Mouse (Mus musculus) MEL (cell line): ENCODE data around the gene Pga5. TPM values are rescaled to one million over a fixed set of nuclear protein-coding genes. Genes with fewer than 3 reads are reported as not detected.
A peak's percentile ranks its signal among the peaks of the same experiment; 100 is the strongest.

Experiments used
- DNase-seq: peaks from one replicate; pipeline ENCODE4 v3.0.0; 2011; ENCODE audit warnings: low read depth, low spot score
- H3K27ac ChIP-seq: 2 replicates; pipeline ENCODE4 v1.5.1; 2012; ENCODE audit warnings: low read depth, mild to moderate bottlenecking, control low read depth, low read length, moderate library complexity; ENCODE audit not compliant: control insufficient read depth
- H3K27me3 ChIP-seq, 2 experiments: fragments of 150-350 bp in 1 of 2; sonication (generic) in 1 of 2; 2 replicates each; pipeline ENCODE4 v1.6.1; 2012; ENCODE audit warnings: low read length in 2 of 2, mild to moderate bottlenecking in 2 of 2, improper control_type of control experiment in 1 of 2, moderate library complexity in 1 of 2; ENCODE audit not compliant: insufficient read depth in 2 of 2, control insufficient read depth in 1 of 2
- H3K36me3 ChIP-seq, 2 experiments: 2 replicates each; pipeline ENCODE4 v1.6.1; 2012 to 2014; ENCODE audit warnings: low read length in 2 of 2, improper control_type of control experiment in 1 of 2, inconsistent platforms in 1 of 2, mild to moderate bottlenecking in 1 of 2; ENCODE audit not compliant: insufficient read depth in 2 of 2, control insufficient read depth in 1 of 2
- H3K4me1 ChIP-seq, 2 experiments: fragments of 150-350 bp in 1 of 2; sonication (generic) in 1 of 2; 2 replicates each; pipeline ENCODE4 v1.6.1; 2012; ENCODE audit warnings: low read length in 2 of 2, improper control_type of control experiment in 1 of 2, mild to moderate bottlenecking in 1 of 2; ENCODE audit not compliant: insufficient read depth in 2 of 2, control insufficient read depth in 1 of 2
- H3K4me3 ChIP-seq, 2 experiments: fragments of 150-350 bp in 1 of 2; sonication (generic) in 1 of 2; 2 replicates each; pipeline ENCODE4 v1.5.1; 2012; ENCODE audit warnings: low read depth in 2 of 2, low read length in 2 of 2, mild to moderate bottlenecking in 2 of 2, moderate library complexity in 2 of 2, control low read depth in 1 of 2, improper control_type of control experiment in 1 of 2; ENCODE audit not compliant: control insufficient read depth in 1 of 2, insufficient read depth in 1 of 2
- H3K79me2 ChIP-seq: 2 replicates; pipeline ENCODE4 v1.6.1; 2012; ENCODE audit warnings: mild to moderate bottlenecking, low read length, moderate library complexity; ENCODE audit not compliant: control insufficient read depth, poor library complexity, insufficient read depth
- H3K9ac ChIP-seq: 2 replicates; pipeline ENCODE4 v1.6.1; 2012; ENCODE audit warnings: low read depth, mild to moderate bottlenecking, control low read depth, low read length, moderate library complexity; ENCODE audit not compliant: control insufficient read depth, poor library complexity, severe bottlenecking
- H3K9me3 ChIP-seq: fragments of 150-350 bp; sonication (generic); replicated peaks from 2 replicates; pipeline ENCODE4 v1.6.1; 2012; ENCODE audit warnings: mild to moderate bottlenecking, low read length, improper control_type of control experiment, moderate library complexity; ENCODE audit not compliant: insufficient read depth
- CHD2 ChIP-seq: IDR thresholded peaks from 2 replicates; pipeline ENCODE4 v1.6.1; 2011; ENCODE audit warnings: low read length, improper control_type of control experiment
- CTCF ChIP-seq, 3 experiments: IDR thresholded peaks in 2 of 3; conservative IDR thresholded peaks in 1 of 3; 2 replicates each; pipeline ENCODE4 v1.5.1; 2011 to 2012; ENCODE audit warnings: low read length in 3 of 3, low read depth in 2 of 3, mild to moderate bottlenecking in 2 of 3, improper control_type of control experiment in 1 of 3, inconsistent platforms in 1 of 3, mixed read lengths in 1 of 3, moderate library complexity in 1 of 3; ENCODE audit not compliant: control insufficient read depth in 1 of 3, insufficient read depth in 1 of 3, poor library complexity in 1 of 3, severe bottlenecking in 1 of 3
- ELF1 ChIP-seq: IDR thresholded peaks from 2 replicates; pipeline ENCODE4 v1.6.1; 2014; ENCODE audit warnings: low read depth, mild to moderate bottlenecking, inconsistent platforms, low read length, improper control_type of control experiment, moderate library complexity
- EP300 ChIP-seq, 2 experiments: IDR thresholded peaks; 2 replicates each; pipeline ENCODE4 v1.6.1; 2011; ENCODE audit warnings: improper control_type of control experiment in 2 of 2, low read length in 2 of 2, low read depth in 1 of 2, mild to moderate bottlenecking in 1 of 2
- KAT2A ChIP-seq: conservative IDR thresholded peaks from 2 replicates; pipeline ENCODE4 v1.6.1; 2012; ENCODE audit warnings: low read depth, low read length, improper control_type of control experiment, inconsistent platforms
- MAFK ChIP-seq: IDR thresholded peaks from 2 replicates; pipeline ENCODE4 v1.6.1; 2011; ENCODE audit warnings: low read depth, mild to moderate bottlenecking, low read length, improper control_type of control experiment, borderline replicate concordance
- MAX ChIP-seq: IDR thresholded peaks from 2 replicates; pipeline ENCODE4 v1.6.1; 2011; ENCODE audit warnings: low read length, improper control_type of control experiment
- MXI1 ChIP-seq: IDR thresholded peaks from 2 replicates; pipeline ENCODE4 v1.6.1; 2011; ENCODE audit warnings: mild to moderate bottlenecking, low read depth, low read length, improper control_type of control experiment
- MYB ChIP-seq: IDR thresholded peaks from 2 replicates; pipeline ENCODE4 v1.6.1; 2011; ENCODE audit warnings: mild to moderate bottlenecking, low read depth, low read length, improper control_type of control experiment
- MYC ChIP-seq: IDR thresholded peaks from 2 replicates; pipeline ENCODE4 v1.6.1; 2011; ENCODE audit warnings: low read depth, mild to moderate bottlenecking, low read length, improper control_type of control experiment, moderate library complexity
- NELFE ChIP-seq: IDR thresholded peaks from 2 replicates; pipeline ENCODE4 v1.6.1; 2011; ENCODE audit warnings: low read depth, low read length, improper control_type of control experiment
- NRF1 ChIP-seq: IDR thresholded peaks from 2 replicates; pipeline ENCODE4 v1.6.1; 2014; ENCODE audit warnings: low read depth, mild to moderate bottlenecking, inconsistent platforms, low read length, improper control_type of control experiment, moderate library complexity; ENCODE audit not compliant: poor library complexity, insufficient read depth, severe bottlenecking
- POLR2A ChIP-seq, 2 experiments: IDR thresholded peaks; 2 replicates each; pipeline ENCODE4 v1.6.1; 2011 to 2012; ENCODE audit warnings: low read length in 2 of 2, mild to moderate bottlenecking in 2 of 2, control low read depth in 1 of 2, improper control_type of control experiment in 1 of 2, low read depth in 1 of 2, moderate library complexity in 1 of 2; ENCODE audit not compliant: control insufficient read depth in 1 of 2, insufficient read depth in 1 of 2, poor library complexity in 1 of 2
- POLR2AphosphoS2 ChIP-seq: IDR thresholded peaks from 2 replicates; pipeline ENCODE4 v1.6.1; 2011; ENCODE audit warnings: low read length, improper control_type of control experiment
- RAD21 ChIP-seq: IDR thresholded peaks from 2 replicates; pipeline ENCODE4 v1.6.1; 2011; ENCODE audit warnings: mild to moderate bottlenecking, low read depth, low read length, improper control_type of control experiment
- SMC3 ChIP-seq: IDR thresholded peaks from 2 replicates; pipeline ENCODE4 v1.6.1; 2011; ENCODE audit warnings: low read depth, low read length, improper control_type of control experiment
- TAL1 ChIP-seq: IDR thresholded peaks from 2 replicates; pipeline ENCODE4 v1.6.1; 2012; ENCODE audit warnings: mild to moderate bottlenecking, inconsistent platforms, low read length, moderate library complexity, mixed read lengths
- TBP ChIP-seq: IDR thresholded peaks from 2 replicates; pipeline ENCODE4 v1.8.0; 2011; ENCODE audit warnings: low read depth, low read length, improper control_type of control experiment
- TCF12 ChIP-seq: IDR thresholded peaks from 2 replicates; pipeline ENCODE4 v1.6.1; 2014; ENCODE audit warnings: low read depth, mild to moderate bottlenecking, inconsistent platforms, low read length, improper control_type of control experiment, moderate library complexity
- USF1 ChIP-seq: IDR thresholded peaks from 2 replicates; pipeline ENCODE4 v1.6.1; 2014; ENCODE audit warnings: low read depth, mild to moderate bottlenecking, inconsistent platforms, low read length, improper control_type of control experiment, moderate library complexity
- ZC3H11A ChIP-seq: IDR thresholded peaks from 2 replicates; pipeline ENCODE4 v1.6.1; 2012; ENCODE audit warnings: low read depth, mild to moderate bottlenecking, inconsistent platforms, low read length, improper control_type of control experiment
- ZKSCAN1 ChIP-seq: IDR thresholded peaks from 2 replicates; pipeline ENCODE4 v1.6.1; 2012; ENCODE audit warnings: low read depth, mild to moderate bottlenecking, inconsistent platforms, low read length, improper control_type of control experiment, moderate library complexity
- polyA plus RNA-seq, 2 experiments: library from polyadenylated mRNA; stranded (reverse) in 1 of 2; unstranded in 1 of 2; fragments of >175 nt in 1 of 2; fragments of >200 nt in 1 of 2; gene quantifications; 2 replicates each; pipeline versions ENCODE4 v1.2.1 to v1.2.4; 2012; ENCODE audit warnings: low replicate concordance in 2 of 2, low read depth in 1 of 2; ENCODE audit not compliant: insufficient read length in 2 of 2, insufficient read depth in 1 of 2, missing spikeins in 1 of 2
- total RNA-seq: library from RNA; depleted of rRNA; stranded (reverse); fragments of 300-350 nt; gene quantifications from 2 replicates; pipeline ENCODE4 v1.2.3, GENCODE M21; 2012

Gene Pga5
- total and polyA plus RNA-seq, 3 experiments = not detected

DNA sequence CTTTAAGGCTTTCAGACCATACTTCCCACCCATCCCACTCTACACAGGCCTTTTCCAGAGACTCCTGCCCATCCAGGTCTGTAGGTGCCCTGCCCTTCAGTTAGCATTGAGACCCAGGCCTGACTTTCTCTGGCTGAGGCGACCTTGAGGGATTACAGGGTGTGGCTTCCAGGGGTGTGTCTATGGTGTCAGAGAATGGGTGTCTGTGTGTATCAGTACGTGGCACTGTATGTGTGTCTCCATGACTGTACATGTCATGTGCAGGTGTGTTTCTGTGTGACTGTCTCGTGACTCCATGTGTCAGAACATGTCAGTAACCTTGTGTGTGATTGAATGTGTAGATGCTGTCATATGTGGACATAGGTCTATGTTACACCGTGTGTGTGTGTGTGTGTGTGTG lies 6.6 kb downstream of the Pga5 start:
- DNase-seq = no peak
- H3K4me3 ChIP-seq = no peak overlapping the region
- no peaks in the 10 kb centered on the region for H3K4me1 ChIP-seq
- no peaks in the 10 kb centered on the region for H3K9me3 ChIP-seq
- no peaks in the 10 kb centered on the region for H3K79me2 ChIP-seq
- H3K27ac ChIP-seq = no peak overlapping the region
- H3K9ac ChIP-seq = no peak overlapping the region
- TF ChIP-seq ELF1 = no peak
- no peak for TF ChIP-seq SMC3
- TF ChIP-seq CHD2 = no peak
- TF ChIP-seq MAFK = no peak
- TF ChIP-seq NRF1 = no peak
- TF ChIP-seq NELFE = no peak
- no peak for TF ChIP-seq MAX
- no peak for TF ChIP-seq POLR2A (IDR thresholded peaks at IDR 0.05; ENCODE audit: control insufficient read depth in 1 of 2, insufficient read depth in 1 of 2, low read depth in 1 of 2, low read length in 2 of 2, poor library complexity in 1 of 2)
- no peak for TF ChIP-seq ZC3H11A
- TF ChIP-seq TBP = no peak
- no peak for TF ChIP-seq EP300 (IDR thresholded peaks at IDR 0.05; ENCODE audit: low read depth in 1 of 2, low read length in 2 of 2)
- no peak for TF ChIP-seq POLR2AphosphoS2
- no peak for TF ChIP-seq MYB
- TF ChIP-seq USF1 = no peak
- H3K36me3 ChIP-seq = no peaks in the 10 kb centered on the region
- no peaks in the 10 kb centered on the region; a peak in 1 of 4 replicates for H3K27me3 ChIP-seq

GRCm38 (mm10) chr19:10665499-10665898 lies 12.4 kb downstream of the Pga5 start:
- H3K4me3 ChIP-seq = no peak overlapping the region
- no peak overlapping the region for H3K9ac ChIP-seq
- H3K27ac ChIP-seq = no peak overlapping the region
- TF ChIP-seq ZC3H11A = peak; percentile 56
- TF ChIP-seq KAT2A = no peak
- TF ChIP-seq MXI1 = no peak
- peak; percentile 74 for TF ChIP-seq RAD21
- no peak for TF ChIP-seq NELFE
- no peak for TF ChIP-seq MYC
- no peak for TF ChIP-seq ZKSCAN1
- peak; percentile 83 for TF ChIP-seq SMC3
- no peak for TF ChIP-seq TCF12
- TF ChIP-seq TAL1 = no peak
- no peak for TF ChIP-seq CHD2
- peak; percentile 91 to 94 (median 93) for TF ChIP-seq CTCF (IDR thresholded peaks at IDR 0.05 in 2 of 3, conservative IDR thresholded peaks at IDR 0.05 in 1 of 3; ENCODE audit: control insufficient read depth in 1 of 3, insufficient read depth in 1 of 3, low read depth in 2 of 3, low read length in 3 of 3, poor library complexity in 1 of 3, severe bottlenecking in 1 of 3)
- TF ChIP-seq USF1 = no peak
- TF ChIP-seq, all 39 proteins: peak for 4
- no peaks in the 10 kb centered on the region for H3K27me3 ChIP-seq
- DNase-seq = peak; percentile 80
- no peaks in the 10 kb centered on the region for H3K9me3 ChIP-seq
- H3K79me2 ChIP-seq = no peaks in the 10 kb centered on the region
- peaks cover 6 to 17% of the 10 kb centered on the region in 2 experiments; a peak in 3 of 4 replicates for H3K4me1 ChIP-seq
- peaks cover 0 to 22% of the 10 kb centered on the region in 2 experiments; a peak in 2 of 4 replicates for H3K36me3 ChIP-seq
